Mouse (Mus musculus): ENCODE measurements around the gene Smcr8.

The Smcr8 gene

DNA sequence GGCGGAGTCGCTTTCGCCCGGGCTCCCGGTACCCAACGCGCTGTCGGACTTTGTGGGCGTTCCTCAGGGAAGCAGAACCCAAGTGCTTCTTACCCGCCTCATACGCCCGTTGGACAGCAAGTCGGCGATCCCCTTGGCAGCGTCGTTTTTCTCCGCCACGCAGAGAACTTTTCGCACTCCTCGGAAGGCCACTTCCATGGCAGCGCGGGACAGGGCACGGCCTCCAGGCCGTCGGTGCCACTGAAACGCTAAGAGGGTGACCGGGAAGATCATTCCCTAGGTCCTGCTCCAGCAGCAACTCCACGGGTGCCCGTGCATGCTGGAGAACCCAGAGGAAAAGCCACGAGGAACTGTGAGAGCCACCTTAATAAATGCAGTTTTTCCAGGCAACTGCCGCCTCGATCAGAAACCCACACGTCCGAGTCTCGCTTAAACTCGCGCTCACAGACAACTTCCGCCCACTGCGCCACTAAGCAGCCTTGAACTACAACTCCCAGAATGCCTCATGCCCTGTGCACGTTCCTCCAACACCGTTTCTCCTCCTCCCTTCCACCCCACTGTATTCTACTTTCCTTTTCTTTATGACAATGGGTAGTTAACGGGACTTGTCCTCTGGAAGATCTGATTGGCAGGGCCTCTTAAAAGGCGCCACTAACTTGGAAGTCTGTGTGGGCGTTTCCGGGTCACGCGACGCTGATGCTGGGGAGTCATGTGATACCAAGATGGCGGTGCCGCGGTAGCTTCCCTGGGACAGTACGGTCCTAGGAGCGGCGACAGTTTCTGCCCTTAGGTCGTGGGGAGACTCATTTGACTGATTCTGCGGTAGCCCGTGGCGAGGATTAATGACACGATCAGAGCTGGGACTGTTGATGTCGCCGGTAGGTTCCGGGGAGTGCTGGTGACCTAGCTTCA, at the start of gene Smcr8, which contains the start of gene Top3a:
Gene Smcr8 (plus strand): TSS at position 696 of the 912 bp plus-strand sequence.
Gene Top3a (minus strand): TSS at position 537 of the 912 bp plus-strand sequence.
- peak; percentile 83 for DNase-seq (ENCODE audit: extremely low read depth, low read depth, low spot score)

DNA sequence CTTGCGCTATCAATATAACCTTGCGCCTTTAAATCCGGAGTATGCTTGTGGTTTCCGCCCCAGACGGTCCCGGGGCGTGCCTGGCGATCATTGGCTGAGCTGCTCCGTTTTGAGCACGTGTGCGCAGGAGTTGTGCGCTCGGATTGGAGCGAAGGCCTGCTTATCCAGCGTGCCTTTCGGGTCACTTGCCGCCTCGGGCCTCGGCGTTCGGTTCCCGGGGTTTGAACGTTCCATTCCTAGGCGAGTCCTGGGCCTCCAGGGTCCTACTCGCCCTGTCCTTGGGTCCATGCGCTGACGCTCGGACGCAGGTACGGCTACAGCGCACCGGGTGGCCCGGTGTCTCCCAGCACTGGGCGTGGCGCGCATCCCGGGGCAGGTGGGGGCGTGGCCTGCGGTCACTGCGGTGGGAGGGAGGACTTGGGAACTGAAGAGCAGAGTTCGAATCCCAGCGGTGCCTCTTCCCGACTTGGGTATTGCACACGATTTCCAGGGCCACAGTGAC, 49.0 kb upstream of the Smcr8 start, which contains the start of gene Mief2:
Gene Mief2 (plus strand): TSS at position 139 of the 502 bp plus-strand sequence.
- DNase-seq (ENCODE audit: extremely low read depth, low read depth, low spot score) = peak; percentile 64

DNA sequence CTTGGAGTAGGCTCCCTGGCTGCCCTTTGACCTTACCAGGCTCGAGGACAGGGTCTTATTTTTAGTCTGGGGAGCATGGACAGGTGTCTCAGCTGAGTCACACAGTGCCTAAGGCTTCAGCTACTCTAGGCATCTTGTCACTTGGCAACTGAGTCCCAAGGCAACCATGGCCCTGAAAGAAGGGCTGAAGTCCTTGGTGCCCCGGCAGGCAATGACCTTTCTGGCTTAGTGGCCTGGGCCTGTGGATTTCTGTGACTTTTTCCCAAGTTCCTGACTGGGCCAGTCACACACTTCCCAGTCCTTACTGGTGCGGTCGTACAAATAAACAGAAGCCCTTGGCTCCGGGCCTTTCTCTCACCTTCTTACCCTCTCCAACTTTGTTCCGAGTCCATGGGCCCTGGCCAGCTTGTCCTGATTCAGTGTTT, 48.1 kb upstream of the Smcr8 start:
- DNase-seq (ENCODE audit: extremely low read depth, low read depth, low spot score) = no peak

DNA sequence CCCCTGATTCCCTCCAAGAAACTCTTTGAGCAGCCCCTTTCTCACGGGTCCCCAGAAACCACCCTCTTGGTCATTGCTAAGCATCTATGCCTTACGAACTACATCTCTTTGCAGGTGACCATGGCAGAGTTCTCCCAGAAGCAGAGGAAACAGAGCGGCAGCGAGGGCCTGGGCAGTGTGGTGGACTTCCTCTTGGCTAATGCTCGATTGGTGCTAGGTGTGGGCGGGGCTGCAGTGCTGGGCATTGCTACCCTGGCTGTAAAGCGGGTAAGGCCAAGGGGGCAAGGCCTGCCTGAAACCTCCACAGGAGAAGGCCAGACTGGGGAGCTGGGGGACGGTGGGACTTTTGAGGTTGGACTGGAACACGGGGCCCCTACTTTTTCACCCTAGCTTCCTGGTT, 47.2 kb upstream of the Smcr8 start:
- no peak for DNase-seq (ENCODE audit: extremely low read depth, low read depth, low spot score)

DNA sequence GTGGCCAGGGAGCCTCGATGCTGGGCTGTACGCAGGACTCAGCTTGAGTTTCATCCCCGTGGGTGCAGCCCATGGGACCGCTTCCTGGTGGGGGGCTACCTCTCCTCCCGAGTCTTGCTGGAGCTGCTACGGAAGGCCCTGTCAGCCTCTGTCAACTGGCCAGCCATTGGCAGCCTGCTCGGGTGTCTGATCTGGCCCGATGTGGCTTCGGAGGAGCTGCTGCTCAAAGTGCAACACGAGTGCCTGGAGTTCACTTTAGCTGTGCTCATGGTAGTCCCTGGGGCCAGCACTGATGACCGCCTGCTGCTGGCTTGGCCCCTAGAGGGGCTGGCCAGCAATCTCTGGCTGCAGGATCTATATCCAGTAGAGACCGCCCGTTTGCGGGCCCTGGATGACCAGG, 46.1 kb upstream of the Smcr8 start:
- DNase-seq (ENCODE audit: extremely low read depth, low read depth, low spot score) = no peak

DNA sequence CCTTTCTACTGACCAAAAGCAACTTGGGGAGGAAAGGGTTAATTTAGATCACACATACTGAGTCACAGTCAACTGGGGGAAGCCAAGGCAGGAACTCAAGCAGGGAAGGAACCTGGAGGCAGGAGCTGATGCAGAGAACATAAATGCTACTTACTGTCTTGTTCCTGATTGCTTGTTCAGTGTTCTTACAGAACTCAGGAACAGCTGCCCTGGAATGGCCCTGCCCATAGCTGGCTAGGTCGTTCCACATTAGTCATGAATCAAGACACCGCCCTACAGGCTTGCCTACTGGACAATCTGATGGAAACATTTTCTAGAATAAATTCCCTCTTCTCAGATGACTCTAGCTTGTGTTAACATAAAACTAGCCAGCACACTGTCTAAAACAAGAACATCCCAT, 43.1 kb upstream of the Smcr8 start:
- no peak for DNase-seq (ENCODE audit: extremely low read depth, low read depth, low spot score)

DNA sequence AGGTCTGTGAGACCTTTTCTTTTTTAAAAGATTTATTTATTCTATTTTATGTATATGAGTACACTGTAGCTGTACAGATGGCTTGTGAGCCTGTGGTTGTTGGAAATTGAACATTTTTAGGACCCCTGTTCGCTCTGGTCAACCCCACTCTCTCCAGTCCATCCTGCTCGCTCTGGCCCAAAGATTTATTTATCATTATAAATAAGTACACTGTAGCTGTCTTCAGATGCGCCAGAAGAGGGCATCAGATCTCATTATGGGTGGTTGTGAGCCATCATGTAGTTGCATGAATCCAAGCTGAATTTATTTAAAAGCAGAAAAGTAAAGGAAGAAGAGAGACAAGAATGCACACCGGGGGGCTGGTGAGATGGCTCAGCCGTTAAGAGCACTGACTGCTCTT, 42.1 kb upstream of the Smcr8 start:
- DNase-seq (ENCODE audit: extremely low read depth, low read depth, low spot score) = no peak

DNA sequence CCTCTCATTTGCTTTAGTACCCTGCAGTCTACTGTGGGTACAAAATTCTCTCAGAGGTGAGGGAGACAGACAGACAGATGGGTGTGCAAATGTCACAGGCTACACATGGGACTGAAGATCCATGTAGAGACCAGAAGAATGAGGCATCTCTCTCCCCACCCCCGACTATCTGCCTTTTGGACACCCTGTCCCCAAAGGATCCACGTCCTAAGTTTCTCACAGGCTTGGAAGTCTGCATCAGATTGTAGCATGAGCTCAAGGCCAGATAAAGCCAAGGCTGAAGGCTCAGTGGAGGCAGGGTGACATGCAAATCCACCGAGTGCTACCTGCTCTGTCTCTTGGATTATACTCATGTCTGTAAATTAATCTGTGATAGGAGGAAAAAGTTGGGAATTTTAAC, 40.8 kb upstream of the Smcr8 start:
- no peak for DNase-seq (ENCODE audit: extremely low read depth, low read depth, low spot score)

DNA sequence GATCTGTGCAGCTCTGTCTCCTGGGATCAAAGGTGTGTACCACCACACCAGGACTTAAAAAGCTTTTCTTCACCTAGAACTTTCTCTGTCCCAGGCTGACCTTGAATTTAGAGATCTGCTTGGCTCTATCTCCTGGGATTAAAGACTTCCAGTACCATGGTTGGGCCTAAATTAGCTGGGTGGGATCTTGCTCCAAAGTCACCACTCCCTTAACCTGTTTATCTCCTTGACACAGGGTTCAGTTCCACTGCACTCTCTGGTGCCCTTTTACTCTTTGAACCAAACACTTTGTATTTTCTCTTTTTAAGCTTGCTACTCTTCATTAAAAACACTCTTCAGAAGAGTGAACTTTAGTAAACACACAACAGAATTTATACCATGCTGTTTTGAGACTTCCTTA, 39.9 kb upstream of the Smcr8 start:
- no peak for DNase-seq (ENCODE audit: extremely low read depth, low read depth, low spot score)

DNA sequence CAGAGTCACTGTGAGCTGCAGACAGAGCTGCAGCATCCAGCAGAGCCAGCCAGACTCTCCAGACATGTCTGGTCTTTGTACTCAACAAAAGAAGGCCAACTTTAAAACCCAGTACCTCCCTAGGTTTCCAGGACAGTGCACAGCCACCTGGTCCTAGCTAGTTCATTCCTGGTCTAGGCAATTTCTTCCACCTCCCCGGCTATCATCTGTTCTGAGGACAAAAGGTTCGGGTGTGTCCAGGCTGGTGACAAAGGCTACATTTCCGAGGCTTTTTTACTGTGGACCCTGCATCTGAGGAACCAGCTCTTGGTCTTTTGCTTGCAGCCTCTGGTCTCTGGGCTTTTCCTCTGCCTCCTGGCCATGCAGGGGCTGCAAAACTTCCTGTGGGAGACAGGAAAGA, 37.0 kb upstream of the Smcr8 start:
- DNase-seq (ENCODE audit: extremely low read depth, low read depth, low spot score) = no peak

DNA sequence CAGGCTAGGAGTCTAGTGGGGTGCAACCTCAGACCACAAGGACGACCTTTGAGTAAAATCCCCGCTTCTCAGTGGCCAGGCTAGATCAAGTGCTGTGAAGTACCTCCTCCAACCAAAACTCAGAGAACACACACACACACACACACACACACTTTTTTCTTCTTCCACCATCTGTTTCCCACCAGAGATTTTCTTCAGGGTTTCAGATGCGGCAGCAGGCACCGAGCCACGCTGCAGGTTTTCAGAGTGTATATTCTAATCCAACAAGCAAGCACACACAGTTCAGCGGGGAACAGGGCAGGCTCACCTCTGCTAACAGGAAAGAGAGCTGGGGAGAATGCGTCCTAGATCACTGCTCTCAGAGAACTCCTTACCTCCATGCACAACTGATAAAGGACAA, 21.8 kb upstream of the Smcr8 start:
- no peak for DNase-seq (ENCODE audit: extremely low read depth, low read depth, low spot score)

DNA sequence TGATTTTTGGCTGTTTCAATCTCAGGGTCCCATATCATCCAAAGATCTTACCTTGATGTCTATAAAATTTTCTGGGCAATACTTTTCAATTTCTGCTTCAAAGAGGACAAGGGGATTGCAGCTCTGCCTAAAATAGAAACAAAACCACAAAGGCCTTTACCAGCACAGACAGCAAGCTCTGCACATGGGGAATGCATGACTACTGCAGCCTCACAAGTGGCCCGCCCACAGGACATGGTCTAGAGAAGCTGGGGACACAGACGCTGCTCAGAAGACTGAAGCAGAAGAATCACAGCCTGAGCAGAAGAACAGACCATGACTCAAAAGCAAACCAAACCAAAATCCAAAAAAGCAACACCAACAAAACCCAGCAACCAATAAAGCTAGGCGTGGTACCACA, 15.6 kb upstream of the Smcr8 start:
- DNase-seq (ENCODE audit: extremely low read depth, low read depth, low spot score) = no peak

DNA sequence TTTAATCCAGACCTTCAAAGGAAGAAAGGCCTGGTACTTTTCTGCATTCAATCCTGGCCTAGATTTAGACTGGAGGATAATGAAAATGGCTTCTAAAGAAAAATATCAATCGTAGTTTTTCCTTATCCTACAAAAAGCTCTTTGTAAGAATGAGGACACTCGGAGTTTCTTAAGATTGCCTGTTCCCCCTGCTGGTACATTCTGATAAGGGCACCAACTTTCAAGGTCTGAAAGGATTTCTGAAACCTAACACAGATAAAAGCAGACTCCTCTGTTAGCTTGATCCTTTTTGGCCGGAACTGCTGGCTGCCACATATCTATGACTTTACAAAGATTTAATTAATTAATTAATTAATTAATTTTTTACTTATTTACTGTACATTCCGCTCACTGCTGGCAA, 10.4 kb upstream of the Smcr8 start:
- DNase-seq (ENCODE audit: extremely low read depth, low read depth, low spot score) = no peak

DNA sequence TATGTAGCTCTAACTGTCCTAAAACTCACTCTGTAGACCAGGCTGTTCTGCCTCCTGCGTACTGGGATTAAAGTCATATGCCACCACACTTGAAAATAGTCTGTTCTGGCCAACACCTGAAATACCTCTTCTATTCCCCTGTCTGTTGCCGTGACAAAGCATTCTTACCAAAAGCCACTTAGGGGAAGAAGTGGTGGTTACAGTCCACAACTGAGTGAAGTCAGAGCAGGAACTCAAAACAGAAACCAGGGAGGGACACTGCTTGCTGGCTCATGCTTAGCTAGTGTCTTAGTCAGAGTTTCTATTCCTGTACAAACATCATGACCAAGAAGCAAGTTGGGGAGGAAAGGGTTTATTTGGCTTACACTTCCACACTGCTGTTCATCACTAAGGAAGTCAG, 8.0 kb upstream of the Smcr8 start:
- DNase-seq (ENCODE audit: extremely low read depth, low read depth, low spot score) = no peak

DNA sequence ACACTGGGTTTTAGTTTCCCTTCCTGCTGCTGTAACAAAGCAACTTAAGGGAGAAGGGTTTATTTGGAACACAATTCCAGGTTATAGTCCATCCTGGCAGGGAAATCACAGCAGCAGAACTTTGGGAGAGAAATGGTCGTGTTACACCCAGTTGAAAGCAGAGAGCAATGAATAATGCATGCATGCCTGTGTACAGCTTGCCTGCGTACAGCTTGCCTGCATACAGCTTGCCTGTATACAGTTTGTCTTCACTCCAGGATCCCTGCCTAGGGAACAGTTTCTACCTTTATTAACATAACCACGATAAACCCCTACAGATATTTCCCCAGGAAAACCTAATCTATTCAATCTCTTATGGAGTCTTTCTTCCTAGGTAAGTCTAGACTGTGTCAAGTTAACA, 6.5 kb upstream of the Smcr8 start:
- DNase-seq (ENCODE audit: extremely low read depth, low read depth, low spot score) = no peak

DNA sequence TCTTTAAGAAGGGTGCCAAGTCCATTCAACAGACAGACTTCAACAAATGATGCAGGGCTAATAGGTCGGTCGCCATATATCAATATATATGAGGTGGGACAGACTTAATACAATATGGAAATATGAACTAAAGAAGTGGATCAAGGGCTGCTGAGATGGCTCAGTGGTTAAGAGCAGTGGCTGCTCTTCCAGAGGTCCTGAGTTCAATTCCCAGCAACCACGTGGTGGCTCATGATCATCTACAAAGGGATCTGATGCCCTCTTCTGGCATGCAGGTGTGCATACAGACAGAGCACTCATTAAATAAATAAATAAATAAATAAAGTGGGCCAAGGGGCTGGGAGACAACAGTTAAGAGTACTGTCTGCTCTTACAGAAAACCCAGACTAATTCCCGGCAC, 5.2 kb upstream of the Smcr8 start:
- no peak for DNase-seq (ENCODE audit: extremely low read depth, low read depth, low spot score)

DNA sequence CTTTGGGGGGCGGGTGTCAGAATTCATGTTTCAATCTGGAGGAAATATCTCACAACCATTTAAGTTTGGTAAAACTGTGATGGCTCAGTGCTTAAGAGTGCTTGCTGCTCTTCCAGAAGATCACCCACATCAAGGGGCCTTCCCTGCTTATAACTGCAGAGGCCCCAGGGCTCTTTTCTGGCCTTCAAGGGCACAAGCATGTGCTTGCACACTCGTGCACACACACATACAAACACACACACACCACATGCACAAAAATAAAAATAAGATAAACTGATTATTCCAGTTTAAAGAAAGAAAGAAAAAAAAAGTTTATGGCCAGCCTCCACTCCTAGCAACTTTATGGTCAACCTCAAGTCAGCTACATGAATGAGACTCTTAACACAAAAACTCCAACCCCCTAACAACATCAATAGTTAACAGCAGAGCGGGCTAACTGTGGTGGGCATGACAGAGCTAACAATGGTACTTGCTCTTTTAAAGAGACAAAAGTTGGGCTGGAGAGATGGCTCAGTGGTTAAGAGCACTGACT, 3.1 kb upstream of the Smcr8 start:
- DNase-seq (ENCODE audit: extremely low read depth, low read depth, low spot score) = no peak

DNA sequence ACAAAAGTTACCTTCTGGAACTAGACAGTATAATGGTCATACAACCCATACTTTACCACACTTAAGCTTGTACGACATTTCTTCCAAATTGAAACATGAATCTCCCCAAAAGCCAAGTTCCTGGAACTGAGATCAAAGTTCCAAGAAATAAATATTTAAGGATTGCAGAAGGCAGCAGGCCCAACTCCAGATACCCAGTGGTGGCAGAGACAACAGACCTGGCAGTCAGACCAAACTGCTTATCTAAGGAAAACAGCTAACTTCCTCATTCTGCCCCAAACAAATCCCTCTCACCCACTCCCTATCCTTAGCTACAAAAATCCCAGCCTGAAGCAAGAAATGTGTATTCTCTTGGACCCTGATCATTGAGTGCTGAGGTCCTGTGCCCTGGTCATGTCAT, 2.5 kb upstream of the Smcr8 start:
- no peak for DNase-seq (ENCODE audit: extremely low read depth, low read depth, low spot score)

DNA sequence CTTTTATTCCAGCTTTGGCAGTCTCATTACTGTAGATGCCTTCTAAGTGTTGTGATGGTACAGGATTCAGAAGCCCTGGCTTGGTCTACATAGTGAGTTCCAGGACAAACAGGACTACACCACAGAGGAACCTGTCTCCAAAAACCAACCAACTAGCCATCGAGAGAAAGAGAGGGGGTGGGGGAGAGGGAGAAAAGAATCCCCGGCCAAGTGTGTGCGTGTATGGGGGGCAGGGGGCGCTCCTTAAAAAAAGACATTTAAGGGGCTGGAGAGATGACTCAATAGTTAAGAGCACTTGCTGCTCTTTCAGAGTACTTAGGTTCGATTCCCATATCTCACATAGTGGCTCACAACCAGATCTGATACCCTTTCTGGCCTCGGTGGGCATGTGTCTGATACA, 1.7 kb upstream of the Smcr8 start:
- DNase-seq (ENCODE audit: extremely low read depth, low read depth, low spot score) = no peak

DNA sequence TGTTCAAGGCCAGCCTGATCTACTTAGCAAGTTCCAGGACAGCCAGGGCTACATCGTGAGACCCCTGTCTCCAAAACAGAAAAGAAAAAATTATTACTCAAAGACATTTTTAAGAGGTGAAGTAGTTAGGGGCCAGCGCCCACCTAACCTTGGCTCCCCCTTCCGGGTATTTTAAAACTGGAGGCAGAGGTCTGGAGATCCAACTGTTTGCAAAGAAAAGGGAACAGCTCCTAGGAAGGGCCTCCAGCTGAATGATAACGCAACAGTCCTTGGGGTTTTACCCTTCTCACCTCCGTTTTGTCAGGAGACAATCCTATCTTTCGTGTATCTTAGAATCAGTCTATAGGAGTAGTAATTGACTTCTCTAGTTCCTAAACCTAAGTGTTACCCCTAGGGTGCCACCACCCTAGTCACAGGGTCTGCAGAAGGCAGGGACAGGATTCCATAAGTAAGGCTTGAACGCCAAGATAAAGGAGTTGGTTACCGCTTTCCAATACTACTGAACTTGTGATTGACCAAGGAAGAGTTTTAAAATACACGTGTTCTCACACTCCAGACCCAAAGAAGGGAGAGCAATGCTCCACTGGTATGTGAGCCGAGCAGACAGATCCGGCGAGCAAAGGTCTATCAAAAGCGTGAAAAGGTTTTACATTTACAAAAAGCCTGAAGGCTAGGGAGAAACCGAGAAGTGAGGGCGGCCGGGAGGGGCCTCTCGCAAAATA, 1.1 kb upstream of the Smcr8 start:
- no peak for DNase-seq (ENCODE audit: extremely low read depth, low read depth, low spot score)

DNA sequence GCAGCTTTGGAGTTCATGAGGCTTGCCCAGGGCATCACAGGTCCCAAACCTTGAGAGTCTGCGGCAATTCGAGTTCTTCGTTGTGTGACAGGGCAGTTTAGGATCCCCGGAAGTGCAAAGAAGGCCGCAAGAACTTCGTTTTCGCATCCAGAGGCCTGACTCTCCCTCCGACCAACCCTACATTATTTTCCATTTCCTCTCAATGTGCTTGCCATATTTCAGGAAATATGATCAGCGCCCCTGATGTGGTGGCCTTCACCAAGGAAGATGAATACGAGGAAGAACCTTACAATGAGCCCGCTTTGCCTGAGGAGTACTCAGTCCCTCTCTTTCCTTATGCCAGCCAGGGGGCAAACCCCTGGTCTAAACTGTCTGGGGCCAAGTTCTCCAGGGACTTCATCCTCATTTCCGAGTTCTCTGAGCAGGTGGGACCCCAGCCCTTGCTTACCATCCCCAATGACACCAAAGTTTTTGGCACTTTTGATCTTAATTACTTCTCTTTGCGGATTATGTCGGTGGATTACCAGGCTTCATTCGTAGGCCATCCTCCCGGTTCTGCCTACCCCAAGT, 562 bp downstream of the Smcr8 start:
- DNase-seq (ENCODE audit: extremely low read depth, low read depth, low spot score) = no peak

All from fat pad, adult 2 months (tissue).